ENCODE assay signal across 24 mouse cellular contexts in genomic region chrX:51699079-51699478, GRCm38 (mm10). TPM values are rescaled to one million over a fixed set of nuclear protein-coding genes. Genes with fewer than 3 reads are reported as not detected.
DNase-seq lines count a peak whose midpoint lies in the region; ATAC-seq and TF ChIP-seq lines count a peak whose summit lies in the region.
"Had no signal": no experiment of that assay in that cellular context is flagged by ENCODE, and none has a peak within 500 bp of the region (broad histone marks: within the 10 kb centered on the region; RNA-seq: fewer than 3 reads in every experiment).

No protein-coding gene starts in this region.

- no peaks in the 10 kb centered on the region for H3K36me3 ChIP-seq in lung, embryonic 14.5 days (ENCODE audit: insufficient read depth)
- H3K36me3 ChIP-seq in lung, postnatal 0 days (ENCODE audit: insufficient read depth, low read length): no peaks in the 10 kb centered on the region
- no peaks in the 10 kb centered on the region for H3K36me3 ChIP-seq in embryonic facial prominence, embryonic 15.5 days
- H3K36me3 ChIP-seq in limb, embryonic 14.5 days (ENCODE audit: control insufficient read depth, insufficient read depth, low read length): no peaks in the 10 kb centered on the region
- H3K36me3 ChIP-seq: embryonic facial prominence, embryonic 13.5 days; heart, embryonic 12.5 days; heart, embryonic 15.5 days; hindbrain, embryonic 10.5 days; hindbrain, embryonic 13.5 days; intestine, embryonic 15.5 days had no signal

- H3K4me3 ChIP-seq in lung, embryonic 14.5 days (ENCODE audit: low read depth, low read length): no peak overlapping the region
- no peak overlapping the region for H3K4me3 ChIP-seq in lung, postnatal 0 days (ENCODE audit: low read depth, low read length)
- no peak overlapping the region for H3K4me3 ChIP-seq in embryonic facial prominence, embryonic 15.5 days (replicated peaks)
- no peak overlapping the region for H3K4me3 ChIP-seq in limb, embryonic 14.5 days (replicated peaks; ENCODE audit: low read length)
- H3K4me3 ChIP-seq: embryonic facial prominence, embryonic 13.5 days; heart, embryonic 12.5 days; heart, embryonic 15.5 days; hindbrain, embryonic 10.5 days; hindbrain, embryonic 13.5 days; intestine, embryonic 15.5 days had no signal

- 41% methylated on average over 4 of the region's 4 CpGs for WGBS in lung, embryonic 14.5 days
- 52% methylated on average over 4 of the region's 4 CpGs for WGBS in lung, postnatal 0 days
- 42% methylated on average over 4 of the region's 4 CpGs for WGBS in embryonic facial prominence, embryonic 15.5 days
- 72% methylated on average over 4 of the region's 4 CpGs for whole genome bisulfite sequencing in limb, embryonic 14.5 days

- peak; percentile 14 to 18 for DNase-seq in heart, postnatal 10 days
- DNase-seq in heart, adult 18-20 months: no peak
- DNase-seq in lung, embryonic 14.5 days: peak; percentile 5
- DNase-seq in lung, postnatal 0 days (ENCODE audit: low spot score): no peak
- DNase-seq in limb, embryonic 14.5 days (ENCODE audit: low spot score): peak; percentile 30
- DNase-seq: adrenal gland, adult 2 months; adrenal gland, postnatal 14 days; cerebellum, adult 11 months; cerebellum, adult 2 months; cerebellum, adult 9-11 months; cerebellum, postnatal 25 days; forebrain, postnatal 0 days; gastrocnemius, postnatal 25 days had no signal

- TF ChIP-seq CTCF in lung, embryonic 14.5 days (IDR thresholded peaks at IDR 0.05; ENCODE audit: low read depth): no peak
- TF ChIP-seq CTCF in lung, postnatal 0 days (IDR thresholded peaks at IDR 0.05): no peak

- no peaks in the 10 kb centered on the region for H3K4me1 ChIP-seq in lung, embryonic 14.5 days (ENCODE audit: insufficient read depth)
- no peaks in the 10 kb centered on the region for H3K4me1 ChIP-seq in lung, postnatal 0 days (ENCODE audit: insufficient read depth, low read depth, low read length)
- H3K4me1 ChIP-seq in embryonic facial prominence, embryonic 15.5 days: no peaks in the 10 kb centered on the region
- H3K4me1 ChIP-seq in limb, embryonic 14.5 days (ENCODE audit: control insufficient read depth, insufficient read depth, low read length): no peaks in the 10 kb centered on the region
- H3K4me1 ChIP-seq: embryonic facial prominence, embryonic 13.5 days; heart, embryonic 12.5 days; heart, embryonic 15.5 days; hindbrain, embryonic 10.5 days; hindbrain, embryonic 13.5 days; intestine, embryonic 15.5 days had no signal

- no peaks in the 10 kb centered on the region for H3K9me3 ChIP-seq in lung, embryonic 14.5 days (ENCODE audit: low read depth, low read length)
- H3K9me3 ChIP-seq in lung, postnatal 0 days (ENCODE audit: low read length): no peaks in the 10 kb centered on the region
- H3K9me3 ChIP-seq in embryonic facial prominence, embryonic 15.5 days (replicated peaks): no peaks in the 10 kb centered on the region
- no peaks in the 10 kb centered on the region for H3K9me3 ChIP-seq in limb, embryonic 14.5 days (ENCODE audit: control insufficient read depth, low read length)
- H3K9me3 ChIP-seq: embryonic facial prominence, embryonic 13.5 days; heart, embryonic 12.5 days; heart, embryonic 15.5 days; hindbrain, embryonic 10.5 days; hindbrain, embryonic 13.5 days; intestine, embryonic 15.5 days had no signal

- H3K4me2 ChIP-seq in lung, embryonic 14.5 days: no peak overlapping the region
- H3K4me2 ChIP-seq in lung, postnatal 0 days (replicated peaks; ENCODE audit: low read depth, low read length): no peak overlapping the region
- no peak overlapping the region for H3K4me2 ChIP-seq in embryonic facial prominence, embryonic 15.5 days (replicated peaks)
- no peak overlapping the region for H3K4me2 ChIP-seq in limb, embryonic 14.5 days (replicated peaks; ENCODE audit: low read depth, low read length, severe bottlenecking)
- H3K4me2 ChIP-seq: embryonic facial prominence, embryonic 13.5 days; heart, embryonic 12.5 days; heart, embryonic 15.5 days; hindbrain, embryonic 13.5 days; intestine, embryonic 15.5 days had no signal

- no peaks in the 10 kb centered on the region for H3K27me3 ChIP-seq in lung, embryonic 14.5 days (ENCODE audit: insufficient read depth, low read length)
- H3K27me3 ChIP-seq in lung, postnatal 0 days (replicated peaks; ENCODE audit: insufficient read depth, low read length): no peaks in the 10 kb centered on the region
- no peaks in the 10 kb centered on the region for H3K27me3 ChIP-seq in embryonic facial prominence, embryonic 15.5 days
- no peaks in the 10 kb centered on the region for H3K27me3 ChIP-seq in limb, embryonic 14.5 days (ENCODE audit: control insufficient read depth, insufficient read depth, low read length)
- H3K27me3 ChIP-seq: heart, embryonic 15.5 days; intestine, embryonic 15.5 days had no signal

- intact Hi-C loops in heart, postnatal 10 days (cut with DNase I): no loop called here

- no peak for TF ChIP-seq POLR2A in limb, embryonic 14.5 days (IDR thresholded peaks at IDR 0.05; ENCODE audit: borderline replicate concordance, extremely low read depth, insufficient read depth, insufficient read length)

- TF ChIP-seq EP300 in lung, postnatal 0 days (IDR thresholded peaks at IDR 0.05): no peak

- peak; percentile 31; the same call in 1 of the 2 replicates for ATAC-seq in lung, embryonic 14.5 days (ENCODE audit: insufficient read depth)
- no peak for ATAC-seq in lung, postnatal 0 days
- peak; percentile 19; the same call in 1 of the 2 replicates for ATAC-seq in embryonic facial prominence, embryonic 15.5 days (ENCODE audit: insufficient number of reproducible peaks, low FRiP score, low TSS enrichment, low read depth)
- peak; percentile 82 for ATAC-seq in limb, embryonic 14.5 days (ENCODE audit: low FRiP score, low read depth)
- ATAC-seq: CD4-positive, CD25-positive, alpha-beta regulatory T cell, adult 4 months; forebrain, embryonic 14.5 days; forebrain, postnatal 0 days; hindbrain, embryonic 16.5 days; intestine, embryonic 15.5 days had no signal

- no peak overlapping the region for H3K9ac ChIP-seq in lung, embryonic 14.5 days
- no peak overlapping the region for H3K9ac ChIP-seq in lung, postnatal 0 days (replicated peaks; ENCODE audit: low read depth)
- H3K9ac ChIP-seq in embryonic facial prominence, embryonic 15.5 days: no peak overlapping the region
- no peak overlapping the region for H3K9ac ChIP-seq in limb, embryonic 14.5 days (ENCODE audit: low read depth, low read length, severe bottlenecking)
- H3K9ac ChIP-seq: embryonic facial prominence, embryonic 13.5 days; forebrain, postnatal 0 days; heart, embryonic 12.5 days; heart, embryonic 15.5 days; hindbrain, embryonic 13.5 days; intestine, embryonic 15.5 days had no signal

- no peak overlapping the region for H3K27ac ChIP-seq in lung, embryonic 14.5 days (ENCODE audit: low read depth)
- no peak overlapping the region for H3K27ac ChIP-seq in lung, postnatal 0 days (ENCODE audit: low read length)
- no peak overlapping the region for H3K27ac ChIP-seq in embryonic facial prominence, embryonic 15.5 days (replicated peaks)
- H3K27ac ChIP-seq in limb, embryonic 14.5 days (replicated peaks; ENCODE audit: low read depth, low read length): no peak overlapping the region
- H3K27ac ChIP-seq: embryonic facial prominence, embryonic 13.5 days; heart, embryonic 15.5 days; hindbrain, embryonic 10.5 days; hindbrain, embryonic 13.5 days; intestine, embryonic 15.5 days had no signal

RNA-seq across cellular contexts. Expression of gene Hs6st2, which starts 17.4 kb away (rescaled TPM):
- 1 to 10 TPM; 5.4 to 5.8 TPM for total RNA-seq in heart, postnatal 10 days (2021)
- total RNA-seq in heart, adult 18-20 months (2021): under 1 TPM; 0.27 to 0.54 TPM
- polyA plus RNA-seq in lung, embryonic 14.5 days (2014; fragmentation: Nextera tagmentation; extraction: Ambion mirVana): 17.1 and 17.5 TPM in 2 replicates
- 2.0 and 3.2 TPM in 2 replicates for polyA plus RNA-seq in lung, postnatal 0 days (2015; fragmentation: Nextera tagmentation; extraction: Ambion mirVana)
- polyA plus RNA-seq in embryonic facial prominence, embryonic 15.5 days (2015; fragmentation: Nextera tagmentation; extraction: Ambion mirVana): 23.7 and 24.2 TPM in 2 replicates
- polyA plus RNA-seq in limb, embryonic 14.5 days (2012; rRNA removed): 19.3 and 27.7 TPM in 2 replicates
- polyA plus RNA-seq in limb, embryonic 14.5 days (2014; fragmentation: Nextera tagmentation; extraction: Ambion mirVana): 27.0 and 29.7 TPM in 2 replicates
- total RNA-seq: MEL had no signal
- polyA plus RNA-seq: CD4-positive, CD25-positive, alpha-beta regulatory T cell, adult 4 months had no signal

Comparison
In these comparisons a context has a peak if more than half of its experiments do, and no peak if none do; other contexts are left out.
1. DNase-seq: peak in heart, postnatal 10 days (2 of 2), lung, embryonic 14.5 days (single experiment) and limb, embryonic 14.5 days (single experiment); none in heart, adult 18-20 months (0 of 2) and lung, postnatal 0 days (single experiment).